Mouse (Mus musculus) MEL (cell line): ENCODE data around the gene Lsamp. TPM values are rescaled to one million over a fixed set of nuclear protein-coding genes. Genes with fewer than 3 reads are reported as not detected.

ENCODE experiments used
- DNase-seq: peaks from one replicate; pipeline ENCODE4 v3.0.0; 2011; ENCODE audit warnings: low read depth, low spot score
- H3K27ac ChIP-seq: 2 replicates; pipeline ENCODE4 v1.5.1; 2012; ENCODE audit warnings: low read depth, mild to moderate bottlenecking, control low read depth, low read length, moderate library complexity; ENCODE audit not compliant: control insufficient read depth
- H3K27me3 ChIP-seq, 2 experiments: fragments of 150-350 bp in 1 of 2; sonication (generic) in 1 of 2; 2 replicates each; pipeline ENCODE4 v1.6.1; 2012; ENCODE audit warnings: low read length in 2 of 2, mild to moderate bottlenecking in 2 of 2, improper control_type of control experiment in 1 of 2, moderate library complexity in 1 of 2; ENCODE audit not compliant: insufficient read depth in 2 of 2, control insufficient read depth in 1 of 2
- H3K36me3 ChIP-seq, 2 experiments: 2 replicates each; pipeline ENCODE4 v1.6.1; 2012 to 2014; ENCODE audit warnings: low read length in 2 of 2, improper control_type of control experiment in 1 of 2, inconsistent platforms in 1 of 2, mild to moderate bottlenecking in 1 of 2; ENCODE audit not compliant: insufficient read depth in 2 of 2, control insufficient read depth in 1 of 2
- H3K4me1 ChIP-seq, 2 experiments: fragments of 150-350 bp in 1 of 2; sonication (generic) in 1 of 2; 2 replicates each; pipeline ENCODE4 v1.6.1; 2012; ENCODE audit warnings: low read length in 2 of 2, improper control_type of control experiment in 1 of 2, mild to moderate bottlenecking in 1 of 2; ENCODE audit not compliant: insufficient read depth in 2 of 2, control insufficient read depth in 1 of 2
- H3K4me3 ChIP-seq, 2 experiments: fragments of 150-350 bp in 1 of 2; sonication (generic) in 1 of 2; 2 replicates each; pipeline ENCODE4 v1.5.1; 2012; ENCODE audit warnings: low read depth in 2 of 2, low read length in 2 of 2, mild to moderate bottlenecking in 2 of 2, moderate library complexity in 2 of 2, control low read depth in 1 of 2, improper control_type of control experiment in 1 of 2; ENCODE audit not compliant: control insufficient read depth in 1 of 2, insufficient read depth in 1 of 2
- H3K79me2 ChIP-seq: 2 replicates; pipeline ENCODE4 v1.6.1; 2012; ENCODE audit warnings: mild to moderate bottlenecking, low read length, moderate library complexity; ENCODE audit not compliant: control insufficient read depth, poor library complexity, insufficient read depth
- H3K9ac ChIP-seq: 2 replicates; pipeline ENCODE4 v1.6.1; 2012; ENCODE audit warnings: low read depth, mild to moderate bottlenecking, control low read depth, low read length, moderate library complexity; ENCODE audit not compliant: control insufficient read depth, poor library complexity, severe bottlenecking
- H3K9me3 ChIP-seq: fragments of 150-350 bp; sonication (generic); replicated peaks from 2 replicates; pipeline ENCODE4 v1.6.1; 2012; ENCODE audit warnings: mild to moderate bottlenecking, low read length, improper control_type of control experiment, moderate library complexity; ENCODE audit not compliant: insufficient read depth
- CHD1 ChIP-seq: IDR thresholded peaks from 2 replicates; pipeline ENCODE4 v1.6.1; 2012; ENCODE audit warnings: low read depth, mild to moderate bottlenecking, inconsistent platforms, low read length, improper control_type of control experiment
- CHD2 ChIP-seq: IDR thresholded peaks from 2 replicates; pipeline ENCODE4 v1.6.1; 2011; ENCODE audit warnings: low read length, improper control_type of control experiment
- CTCF ChIP-seq, 3 experiments: IDR thresholded peaks in 2 of 3; conservative IDR thresholded peaks in 1 of 3; 2 replicates each; pipeline ENCODE4 v1.5.1; 2011 to 2012; ENCODE audit warnings: low read length in 3 of 3, low read depth in 2 of 3, mild to moderate bottlenecking in 2 of 3, improper control_type of control experiment in 1 of 3, inconsistent platforms in 1 of 3, mixed read lengths in 1 of 3, moderate library complexity in 1 of 3; ENCODE audit not compliant: control insufficient read depth in 1 of 3, insufficient read depth in 1 of 3, poor library complexity in 1 of 3, severe bottlenecking in 1 of 3
- E2F4 ChIP-seq: IDR thresholded peaks from 2 replicates; pipeline ENCODE4 v1.6.1; 2011; ENCODE audit warnings: low read depth, low read length, improper control_type of control experiment, borderline replicate concordance
- GABPA ChIP-seq: IDR thresholded peaks from 2 replicates; pipeline ENCODE4 v1.6.1; 2012; ENCODE audit warnings: low read depth, mild to moderate bottlenecking, inconsistent platforms, low read length, improper control_type of control experiment, moderate library complexity
- GATA1 ChIP-seq: IDR thresholded peaks from 2 replicates; pipeline ENCODE4 v1.6.1; 2011; ENCODE audit warnings: low read depth, low read length, improper control_type of control experiment
- KAT2A ChIP-seq: conservative IDR thresholded peaks from 2 replicates; pipeline ENCODE4 v1.6.1; 2012; ENCODE audit warnings: low read depth, low read length, improper control_type of control experiment, inconsistent platforms
- MAX ChIP-seq: IDR thresholded peaks from 2 replicates; pipeline ENCODE4 v1.6.1; 2011; ENCODE audit warnings: low read length, improper control_type of control experiment
- MAZ ChIP-seq: IDR thresholded peaks from 2 replicates; pipeline ENCODE4 v1.6.1; 2012; ENCODE audit warnings: low read depth, mild to moderate bottlenecking, inconsistent platforms, low read length, improper control_type of control experiment
- MEF2A ChIP-seq: IDR thresholded peaks from 2 replicates; pipeline ENCODE4 v1.6.1; 2014; ENCODE audit warnings: low read depth, mild to moderate bottlenecking, inconsistent platforms, low read length, improper control_type of control experiment; ENCODE audit not compliant: poor library complexity, insufficient replicate concordance, severe bottlenecking; ENCODE audit errors: extremely low read depth
- MYC ChIP-seq: IDR thresholded peaks from 2 replicates; pipeline ENCODE4 v1.6.1; 2011; ENCODE audit warnings: low read depth, mild to moderate bottlenecking, low read length, improper control_type of control experiment, moderate library complexity
- NELFE ChIP-seq: IDR thresholded peaks from 2 replicates; pipeline ENCODE4 v1.6.1; 2011; ENCODE audit warnings: low read depth, low read length, improper control_type of control experiment
- POLR2A ChIP-seq, 2 experiments: IDR thresholded peaks; 2 replicates each; pipeline ENCODE4 v1.6.1; 2011 to 2012; ENCODE audit warnings: low read length in 2 of 2, mild to moderate bottlenecking in 2 of 2, control low read depth in 1 of 2, improper control_type of control experiment in 1 of 2, low read depth in 1 of 2, moderate library complexity in 1 of 2; ENCODE audit not compliant: control insufficient read depth in 1 of 2, insufficient read depth in 1 of 2, poor library complexity in 1 of 2
- POLR2AphosphoS2 ChIP-seq: IDR thresholded peaks from 2 replicates; pipeline ENCODE4 v1.6.1; 2011; ENCODE audit warnings: low read length, improper control_type of control experiment
- POLR2AphosphoS5 ChIP-seq: IDR thresholded peaks from 2 replicates; pipeline ENCODE4 v1.6.1; 2012; ENCODE audit warnings: low read depth, borderline replicate concordance, mild to moderate bottlenecking, inconsistent platforms, low read length, moderate library complexity, mixed read lengths
- RCOR1 ChIP-seq: IDR thresholded peaks from 2 replicates; pipeline ENCODE4 v1.6.1; 2012; ENCODE audit warnings: low read depth, mild to moderate bottlenecking, inconsistent platforms, low read length, improper control_type of control experiment
- TBP ChIP-seq: IDR thresholded peaks from 2 replicates; pipeline ENCODE4 v1.8.0; 2011; ENCODE audit warnings: low read depth, low read length, improper control_type of control experiment
- TCF12 ChIP-seq: IDR thresholded peaks from 2 replicates; pipeline ENCODE4 v1.6.1; 2014; ENCODE audit warnings: low read depth, mild to moderate bottlenecking, inconsistent platforms, low read length, improper control_type of control experiment, moderate library complexity
- USF1 ChIP-seq: IDR thresholded peaks from 2 replicates; pipeline ENCODE4 v1.6.1; 2014; ENCODE audit warnings: low read depth, mild to moderate bottlenecking, inconsistent platforms, low read length, improper control_type of control experiment, moderate library complexity
- USF2 ChIP-seq, 2 experiments: IDR thresholded peaks; 2 replicates each; pipeline ENCODE4 v1.6.1; 2011 to 2012; ENCODE audit warnings: improper control_type of control experiment in 2 of 2, low read length in 2 of 2, borderline replicate concordance in 1 of 2, inconsistent platforms in 1 of 2, low read depth in 1 of 2, mild to moderate bottlenecking in 1 of 2; ENCODE audit not compliant: insufficient read depth in 1 of 2
- ZC3H11A ChIP-seq: IDR thresholded peaks from 2 replicates; pipeline ENCODE4 v1.6.1; 2012; ENCODE audit warnings: low read depth, mild to moderate bottlenecking, inconsistent platforms, low read length, improper control_type of control experiment
- ZKSCAN1 ChIP-seq: IDR thresholded peaks from 2 replicates; pipeline ENCODE4 v1.6.1; 2012; ENCODE audit warnings: low read depth, mild to moderate bottlenecking, inconsistent platforms, low read length, improper control_type of control experiment, moderate library complexity
- polyA plus RNA-seq, 2 experiments: library from polyadenylated mRNA; stranded (reverse) in 1 of 2; unstranded in 1 of 2; fragments of >175 nt in 1 of 2; fragments of >200 nt in 1 of 2; gene quantifications; 2 replicates each; pipeline versions ENCODE4 v1.2.1 to v1.2.4; 2012; ENCODE audit warnings: low replicate concordance in 2 of 2, low read depth in 1 of 2; ENCODE audit not compliant: insufficient read length in 2 of 2, insufficient read depth in 1 of 2, missing spikeins in 1 of 2
- total RNA-seq: library from RNA; depleted of rRNA; stranded (reverse); fragments of 300-350 nt; gene quantifications from 2 replicates; pipeline ENCODE4 v1.2.3, GENCODE M21; 2012

The Lsamp gene
- total and polyA plus RNA-seq, 3 experiments, result 0.42 TPM; not detected in 2

DNA sequence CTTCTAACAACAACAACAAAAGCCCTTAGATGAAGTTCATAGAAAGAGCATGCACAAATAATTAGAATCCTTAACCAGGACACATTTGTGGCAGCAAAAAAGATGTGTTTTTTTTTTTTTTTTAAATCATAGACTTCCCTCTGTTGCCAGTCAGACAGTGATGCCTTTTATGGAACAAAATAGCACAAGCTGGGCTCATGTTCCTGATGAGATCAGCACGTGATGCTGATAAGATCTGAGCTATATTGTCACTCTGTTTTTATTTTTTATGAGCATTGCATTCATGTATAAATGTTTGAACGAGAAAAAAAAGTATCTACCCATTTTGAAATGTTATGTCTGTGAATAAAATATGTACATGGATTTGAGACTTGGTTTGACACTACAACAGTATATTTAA, 2118.0 kb downstream of the Lsamp start:
- DNase-seq, result no peak
- Histone ChIP-seq H3K27ac (no peak overlapping the region), H3K79me2 (no peaks in the 10 kb centered on the region), H3K27me3 (no peaks in the 10 kb centered on the region), H3K4me1 (no peaks in the 10 kb centered on the region), H3K9me3 (no peaks in the 10 kb centered on the region), H3K9ac (no peak overlapping the region), H3K4me3 (no peak overlapping the region), H3K36me3 (no peaks in the 10 kb centered on the region)
- TF ChIP-seq MEF2A (no peak), CHD1 (no peak), MAX (no peak), USF2 (IDR thresholded peaks at IDR 0.05; ENCODE audit: borderline replicate concordance in 1 of 2, insufficient read depth in 1 of 2, low read depth in 1 of 2, low read length in 2 of 2) (no peak), ZC3H11A (no peak), E2F4 (no peak), USF1 (no peak), NELFE (no peak), GATA1 (no peak), POLR2AphosphoS2 (no peak), MYC (no peak), TCF12 (no peak), TBP (no peak), MAZ (no peak), CTCF (IDR thresholded peaks at IDR 0.05 in 2 of 3, conservative IDR thresholded peaks at IDR 0.05 in 1 of 3; ENCODE audit: control insufficient read depth in 1 of 3, insufficient read depth in 1 of 3, low read depth in 2 of 3, low read length in 3 of 3, poor library complexity in 1 of 3, severe bottlenecking in 1 of 3) (no peak), CHD2 (no peak)

- Histone ChIP-seq H3K27ac (no peak overlapping the region), H3K9me3 (no peaks in the 10 kb centered on the region), H3K27me3 (no peaks in the 10 kb centered on the region), H3K79me2 (no peaks in the 10 kb centered on the region), H3K4me3 (no peak overlapping the region), H3K4me1 (no peaks in the 10 kb centered on the region), H3K9ac (no peak overlapping the region), H3K36me3 (no peaks in the 10 kb centered on the region)
- no peak for TF ChIP-seq GATA1
- TF ChIP-seq MYC, result no peak
- TF ChIP-seq MEF2A, result no peak
- no peak for TF ChIP-seq ZC3H11A
- TF ChIP-seq MAX, result no peak
- TF ChIP-seq ZKSCAN1, result no peak
- TF ChIP-seq POLR2AphosphoS5, result no peak
- no peak for TF ChIP-seq CHD1
- no peak for TF ChIP-seq POLR2A (IDR thresholded peaks at IDR 0.05; ENCODE audit: control insufficient read depth in 1 of 2, insufficient read depth in 1 of 2, low read depth in 1 of 2, low read length in 2 of 2, poor library complexity in 1 of 2)
- TF ChIP-seq USF2 (IDR thresholded peaks at IDR 0.05; ENCODE audit: borderline replicate concordance in 1 of 2, insufficient read depth in 1 of 2, low read depth in 1 of 2, low read length in 2 of 2), result no peak
- no peak for TF ChIP-seq KAT2A
- no peak for TF ChIP-seq GABPA
- TF ChIP-seq TCF12, result no peak
- no peak for TF ChIP-seq RCOR1
- no peak for DNase-seq
Observed at GRCm38 (mm10) chr16:42102635-42103034, 2118.5 kb downstream of the Lsamp start.
